Mouse (Mus musculus) retina, postnatal 7 days (tissue): Measurements from ENCODE around the gene Ccser2.
"Not testable (repeated sequence)": the region's sequence is repeated elsewhere in the genome, so short reads cannot be mapped to it uniquely, and the experiment has no call there.

Experiments used
- DNase-seq: peaks from one replicate; pipeline ENCODE4 v3.0.0-alpha.2; 2012; ENCODE audit warnings: low read depth, low spot score

The Ccser2 gene

DNA sequence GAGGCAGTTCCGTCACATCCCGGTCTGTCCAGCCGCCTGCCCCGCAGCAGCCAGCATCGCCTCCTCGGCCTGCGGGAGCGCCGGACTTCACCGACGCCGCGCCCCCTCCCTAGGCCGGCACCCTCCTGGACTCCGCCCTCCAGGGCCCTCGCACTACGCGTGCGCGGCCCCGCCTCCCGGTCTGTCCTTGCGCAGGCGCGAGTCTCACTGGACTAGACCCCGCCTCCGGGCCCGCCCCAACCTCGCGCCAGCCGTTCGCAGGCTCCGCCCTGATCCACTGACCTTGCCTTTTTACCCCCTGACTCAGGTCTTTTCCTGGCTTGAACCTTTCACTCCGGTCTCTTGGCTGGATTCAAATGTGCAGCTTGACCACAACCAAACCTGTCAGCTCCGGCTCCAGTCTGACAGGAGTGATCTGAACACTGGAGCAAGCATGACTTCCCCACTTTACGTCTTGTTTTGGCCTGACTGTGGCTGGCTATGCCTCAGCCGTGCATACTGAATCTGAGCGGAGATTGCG, at the start of gene Ccser2:
Ccser2 (minus strand) TSS at position 150 of the 520 bp plus-strand sequence.
- peak; percentile 95 for DNase-seq

DNA sequence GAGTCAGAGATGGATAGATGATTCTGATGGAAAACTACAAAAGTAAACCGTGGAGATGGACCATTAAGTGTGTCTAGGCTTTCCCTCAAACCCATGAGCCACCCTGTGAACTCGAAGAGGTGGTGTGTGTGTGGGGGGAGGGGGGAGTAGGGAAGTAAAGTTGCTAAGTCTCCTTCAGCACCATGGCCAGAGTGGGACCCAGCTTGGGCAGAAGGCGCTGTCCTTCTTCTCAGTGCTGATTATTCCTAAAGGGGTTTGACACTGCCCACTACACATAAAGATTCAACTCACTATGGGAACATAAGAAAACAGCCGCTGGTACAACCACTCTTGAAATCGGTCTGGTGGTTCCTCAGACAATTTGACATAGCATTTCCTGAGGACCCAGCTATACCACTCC, 47.3 kb upstream of the Ccser2 start:
- no peak for DNase-seq

DNA sequence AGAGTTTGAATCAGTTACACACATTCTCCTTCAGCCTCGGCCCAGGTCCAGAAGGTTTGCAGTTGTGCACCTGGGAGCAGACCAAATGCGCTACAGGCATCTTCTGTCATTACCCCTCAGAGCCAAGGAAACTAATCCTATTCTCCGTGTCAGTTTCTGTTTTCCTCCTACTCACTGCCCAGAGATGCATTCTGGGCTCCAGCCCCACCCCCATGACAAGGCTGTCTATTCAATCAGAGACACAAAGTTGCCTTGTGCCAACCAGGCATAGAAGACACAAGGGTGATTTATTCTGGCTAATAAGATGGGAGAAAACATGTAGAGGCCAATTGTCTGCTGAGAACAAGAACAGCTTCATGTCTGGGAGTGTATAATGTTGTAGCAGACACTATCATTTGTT, 45.1 kb upstream of the Ccser2 start:
- no peak for DNase-seq

DNA sequence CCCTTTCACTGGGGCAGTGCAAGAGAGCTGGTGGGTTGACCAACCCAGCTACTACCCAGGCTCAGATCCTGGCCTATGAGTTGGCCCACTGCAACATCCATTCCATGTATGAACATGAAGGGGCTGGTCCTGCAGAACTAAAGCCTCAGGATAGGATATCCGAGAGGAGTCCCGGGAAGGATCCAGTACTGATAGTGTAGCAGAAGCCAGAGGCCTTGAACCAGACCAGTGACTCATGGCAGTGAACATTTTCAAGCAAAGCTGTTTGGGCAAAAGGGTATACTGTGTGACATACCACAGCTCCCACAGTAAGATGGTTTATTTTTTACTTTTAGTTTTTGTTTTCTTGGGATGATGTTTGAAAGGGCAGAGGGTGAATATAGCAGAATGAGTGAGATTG, 41.1 kb upstream of the Ccser2 start:
- no peak for DNase-seq

DNA sequence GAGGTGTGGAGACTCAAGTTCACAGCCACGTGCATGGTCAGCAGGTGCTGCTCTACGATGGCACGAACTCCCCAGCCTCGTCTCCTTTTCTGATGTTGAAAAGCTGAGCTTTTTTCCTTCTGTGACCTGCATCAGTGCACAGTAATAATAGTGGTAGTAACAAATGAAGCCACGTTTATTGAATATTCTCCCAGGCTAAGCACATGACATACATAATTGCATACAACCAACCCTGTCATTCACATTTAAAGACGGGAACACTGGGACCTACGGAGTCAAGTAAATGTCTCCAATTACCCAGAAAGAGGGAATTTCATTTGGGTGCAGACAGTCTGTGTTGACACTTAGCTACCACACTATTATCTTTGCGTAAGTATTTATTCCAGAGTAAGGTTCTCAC, 37.9 kb upstream of the Ccser2 start:
- DNase-seq: no peak

DNA sequence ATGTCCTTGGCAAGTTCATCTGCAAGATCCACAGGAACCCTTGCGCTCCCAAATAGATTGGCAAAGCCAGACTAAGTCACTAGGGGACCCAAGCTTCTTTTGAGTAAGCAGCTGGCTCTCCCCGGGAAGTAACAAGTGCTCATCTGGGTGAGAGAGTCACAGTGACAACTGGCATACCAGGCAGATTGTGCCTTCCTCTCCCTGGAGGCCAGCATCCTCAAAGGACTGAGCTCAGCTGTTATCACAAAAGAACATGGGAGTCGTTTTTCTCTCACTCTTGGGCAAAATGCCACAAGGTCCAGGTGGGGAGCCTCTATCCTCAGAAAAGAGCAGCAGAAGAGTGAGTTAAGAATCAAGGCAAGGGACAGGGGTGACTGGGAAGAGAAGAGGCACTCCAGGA, 37.3 kb upstream of the Ccser2 start:
- no peak for DNase-seq

DNA sequence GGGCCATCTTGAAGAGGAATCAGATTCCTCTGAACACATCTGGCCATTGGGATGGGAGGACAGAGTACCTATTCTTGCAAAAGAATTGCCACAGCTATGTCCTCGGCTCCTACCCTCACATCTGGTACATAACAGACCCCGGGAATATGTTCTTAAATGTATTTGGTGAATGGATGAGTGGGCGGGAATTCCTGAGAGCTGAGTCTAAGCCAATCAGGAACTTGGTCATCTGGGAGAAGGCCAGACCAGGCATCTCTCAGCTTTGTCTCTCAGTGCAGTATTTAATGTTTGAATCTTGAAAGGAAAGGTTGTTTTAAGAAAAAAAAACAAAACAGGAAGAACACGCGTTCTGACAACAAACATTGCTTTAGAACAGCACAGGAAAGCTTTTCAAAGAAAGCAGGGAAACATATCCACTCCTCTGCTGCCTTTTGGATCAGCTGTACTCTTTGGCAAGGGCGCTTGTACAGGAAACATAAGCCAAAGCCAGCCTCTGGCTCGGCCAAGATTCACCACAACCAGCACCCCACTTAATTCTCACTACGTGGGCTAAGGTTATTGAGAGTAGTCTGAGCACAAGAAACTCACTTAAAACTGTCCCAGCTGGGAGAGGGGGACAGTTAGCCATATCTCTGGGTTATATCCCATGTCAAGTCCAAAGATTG, 35.0 kb upstream of the Ccser2 start:
- DNase-seq: no peak

DNA sequence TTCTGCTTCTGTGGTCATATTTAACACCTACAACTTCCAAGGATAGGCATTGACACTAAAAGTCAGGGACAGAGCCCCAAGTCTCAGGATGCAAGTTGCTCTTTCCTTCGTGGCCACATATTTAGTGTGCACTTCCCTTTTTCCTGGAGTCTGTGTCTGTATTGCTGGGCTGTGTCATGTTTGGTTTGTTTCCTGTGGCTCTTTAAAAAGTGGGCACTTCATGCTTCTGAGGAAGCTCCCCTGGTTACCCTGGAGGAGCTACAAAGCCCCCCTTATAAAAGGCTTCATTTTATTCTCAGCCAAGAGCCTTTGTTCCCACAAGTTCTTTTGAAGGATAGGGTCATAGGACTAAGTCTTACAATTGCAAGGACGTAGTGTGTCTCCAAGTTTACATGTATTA, 34.3 kb upstream of the Ccser2 start:
- DNase-seq: no peak

DNA sequence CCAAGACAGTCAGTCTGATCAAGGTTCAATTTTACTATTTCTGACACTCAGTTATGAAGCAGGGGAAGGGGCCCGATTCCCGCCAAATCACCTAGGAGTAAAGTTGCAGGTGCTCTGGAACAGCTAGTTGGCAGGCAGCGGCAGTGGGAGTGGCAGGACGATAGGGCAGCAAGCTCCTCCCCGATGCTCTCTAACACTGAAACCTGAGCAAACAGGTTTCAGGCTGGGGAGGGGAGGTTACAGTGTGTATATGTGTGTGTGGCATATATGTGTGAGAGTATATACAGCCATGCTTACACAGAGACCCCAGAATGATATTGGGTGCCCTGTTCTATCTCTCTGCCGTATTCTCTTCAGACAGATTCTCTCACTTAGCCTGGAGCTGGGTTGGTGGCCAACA, 32.2 kb upstream of the Ccser2 start:
- DNase-seq: not testable (repeated sequence)

DNA sequence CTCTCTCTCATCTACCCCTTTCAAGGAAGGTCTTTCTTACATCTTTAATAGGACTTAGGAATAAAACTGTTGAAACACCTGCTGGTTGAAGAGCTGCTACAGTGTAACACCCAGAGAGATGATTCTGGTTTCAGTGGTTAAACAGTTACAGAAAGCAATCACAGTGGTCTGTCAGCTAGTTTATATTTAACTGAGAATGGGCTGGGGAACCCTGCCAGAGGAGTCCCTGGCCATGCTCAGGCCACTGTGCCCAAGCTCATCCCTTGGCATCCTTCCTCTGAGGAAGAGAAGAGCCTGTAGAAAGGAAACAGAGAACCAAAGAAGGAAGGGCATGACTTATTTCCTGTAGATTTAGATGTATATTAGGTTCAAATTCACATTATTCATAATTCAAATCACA, 21.2 kb upstream of the Ccser2 start:
- no peak for DNase-seq

DNA sequence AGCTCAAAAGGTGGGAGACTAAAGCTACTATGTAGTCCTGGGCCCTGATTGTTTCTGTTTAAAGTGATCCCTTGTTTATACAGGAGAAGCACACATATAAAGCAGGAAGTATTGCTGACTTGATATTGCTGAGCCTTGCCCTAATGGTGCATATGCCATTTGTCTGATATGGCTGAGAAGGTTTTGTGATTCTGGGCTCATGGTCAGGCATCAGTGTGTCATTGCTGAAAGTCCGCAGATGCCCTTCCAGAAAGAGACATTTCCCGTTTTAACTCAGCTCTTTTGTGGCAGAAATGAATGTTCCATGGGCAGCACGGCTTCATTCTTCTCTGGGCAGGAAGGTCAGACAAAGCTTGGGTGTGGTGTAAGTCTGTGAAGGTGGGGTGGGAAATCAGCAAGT, 17.1 kb upstream of the Ccser2 start:
- no peak for DNase-seq

DNA sequence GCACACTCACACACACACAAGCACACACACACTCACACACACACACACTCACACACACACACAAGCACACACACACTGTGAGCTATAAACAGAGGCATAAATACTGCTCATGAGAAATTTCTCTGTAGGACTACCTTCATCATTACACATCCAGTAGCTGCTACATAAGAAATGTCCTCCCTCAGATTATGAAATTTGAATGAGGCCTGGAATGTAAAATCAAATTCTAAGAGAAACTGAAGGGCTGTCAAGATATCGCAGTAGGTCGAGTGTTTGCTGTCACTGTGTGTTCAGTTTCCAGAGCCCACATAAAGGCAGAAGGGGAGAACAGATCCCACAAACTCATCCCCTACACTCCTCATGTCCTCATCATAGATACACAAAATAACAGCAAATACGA, 6.4 kb upstream of the Ccser2 start:
- no peak for DNase-seq

DNA sequence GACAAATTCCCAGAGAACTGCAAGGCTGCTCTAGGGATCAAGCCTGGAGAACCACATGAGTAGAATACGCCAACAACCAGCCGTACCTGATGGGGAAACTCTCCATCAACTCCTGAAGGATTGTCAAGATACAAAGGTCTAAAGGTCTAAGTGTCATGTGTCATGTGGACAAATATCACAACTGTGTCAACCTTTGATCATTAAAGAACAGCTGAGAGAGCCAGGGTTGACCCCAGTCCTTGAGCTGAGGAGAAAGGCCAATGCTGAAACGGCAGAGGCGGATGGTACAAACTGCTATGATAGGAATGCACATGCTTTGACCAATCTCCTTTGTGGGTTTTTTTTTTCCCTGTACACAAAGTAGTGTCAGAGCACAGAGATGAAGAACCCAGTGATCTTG, 2.6 kb upstream of the Ccser2 start:
- DNase-seq: no peak

DNA sequence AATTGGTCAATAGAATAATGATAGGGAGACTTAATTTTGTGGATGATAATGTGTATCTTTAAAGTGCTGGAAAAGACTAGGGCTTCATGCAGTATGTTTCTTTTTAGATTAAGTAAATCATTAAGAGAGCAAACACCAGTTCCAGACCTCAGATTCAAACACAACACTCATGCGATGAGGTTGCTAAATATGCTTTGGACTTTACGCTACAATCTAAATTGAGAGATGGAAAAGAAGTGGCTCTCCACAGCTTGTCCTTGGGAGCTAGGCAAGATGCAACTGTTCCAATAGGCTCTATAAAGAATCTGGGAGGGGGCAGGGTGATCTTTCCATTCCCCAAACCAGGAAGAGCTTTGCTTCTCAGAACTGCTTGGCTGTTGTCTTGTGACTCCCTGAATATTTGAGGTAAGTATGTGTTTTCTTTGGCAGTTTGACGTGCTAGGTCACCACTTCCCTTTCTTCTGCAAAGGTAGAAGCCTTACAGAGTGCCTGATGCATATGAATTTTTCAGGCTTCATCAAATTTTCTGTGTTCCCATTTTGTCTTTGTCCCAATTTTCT, 1.4 kb upstream of the Ccser2 start:
- DNase-seq: no peak

DNA sequence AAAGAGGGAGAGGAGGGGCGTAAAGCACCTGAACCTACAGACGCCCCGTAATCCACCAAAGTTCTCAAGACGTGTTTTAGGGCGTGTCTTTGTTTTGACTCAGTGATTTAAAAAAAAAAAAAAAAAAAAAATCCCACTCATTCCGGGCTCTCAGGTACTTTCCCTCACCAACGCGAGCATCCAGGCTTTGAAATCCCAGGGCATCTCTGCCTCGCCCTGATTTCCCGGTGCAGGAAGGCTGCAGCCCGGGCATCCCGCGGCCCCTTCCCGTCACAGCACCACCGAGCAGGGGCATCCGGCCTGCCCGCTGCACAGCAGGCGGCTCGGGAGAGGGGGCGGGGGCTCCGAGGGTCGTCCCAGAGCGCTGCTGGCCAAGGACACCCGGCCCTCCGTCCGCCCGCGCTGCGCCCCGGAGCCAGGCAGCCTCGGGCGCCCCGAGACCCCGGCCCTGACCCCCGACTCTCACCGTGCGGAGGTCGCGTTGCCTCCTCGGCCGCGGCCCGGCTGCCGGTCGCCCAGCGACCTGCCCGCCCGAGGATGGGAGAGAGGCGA, 425 bp downstream of the Ccser2 start:
- no peak for DNase-seq

DNA sequence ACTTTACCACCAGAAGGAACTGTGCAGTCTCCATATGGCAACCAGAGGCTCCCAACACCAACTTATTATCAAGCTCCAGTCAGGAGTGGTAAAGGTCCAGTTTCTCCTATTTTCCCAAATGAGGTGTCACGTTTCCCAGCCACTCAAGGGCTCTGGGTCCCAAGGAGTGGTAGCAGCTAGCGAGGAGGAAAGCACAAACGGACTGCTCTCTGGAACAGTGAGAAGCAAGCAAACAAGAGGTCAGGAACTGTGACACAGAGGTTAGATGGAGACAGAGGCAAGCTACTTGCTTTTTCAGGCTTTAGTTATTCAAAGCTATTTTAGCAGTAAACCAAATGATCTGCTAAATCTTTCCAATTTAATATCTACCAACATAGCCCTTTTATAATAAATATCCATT, 3.2 kb downstream of the Ccser2 start:
- DNase-seq: no peak

DNA sequence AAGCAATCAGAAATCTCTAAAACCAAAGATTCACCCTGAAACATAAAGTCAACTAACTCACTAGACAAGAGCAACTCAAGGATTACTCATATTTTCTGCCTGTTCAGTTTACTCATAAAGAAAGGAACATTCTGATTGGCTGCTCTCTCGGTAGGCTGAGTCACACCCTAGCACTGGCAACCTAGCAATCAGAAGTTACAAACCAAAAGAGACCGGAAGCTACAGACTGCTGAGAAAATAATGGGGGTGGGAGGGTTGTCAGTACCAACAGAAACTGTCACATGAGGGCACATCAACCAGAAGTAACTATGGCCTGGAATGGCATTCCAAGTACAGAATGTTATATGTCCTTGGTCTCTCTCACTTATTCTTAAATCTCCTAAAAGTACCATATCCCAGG, 6.1 kb downstream of the Ccser2 start:
- no peak for DNase-seq

DNA sequence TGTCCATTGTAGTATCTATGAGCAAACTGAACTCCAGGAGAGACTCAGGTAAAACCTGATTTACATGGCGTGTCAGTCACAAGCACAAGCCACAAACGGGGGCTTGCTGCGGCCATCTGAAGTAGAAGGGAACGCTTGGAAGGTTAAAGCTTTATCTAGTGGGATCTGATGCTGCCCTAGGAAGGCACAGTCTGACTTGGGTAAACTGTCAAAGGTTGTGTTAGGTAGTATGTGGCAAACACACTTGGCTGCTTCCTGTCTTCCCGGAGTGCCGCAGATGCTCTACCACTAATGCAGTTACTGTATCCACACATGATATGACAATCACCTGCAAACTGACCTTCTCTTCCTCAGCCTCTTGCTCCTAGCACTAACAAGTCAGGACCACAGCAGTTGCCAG, 10.9 kb downstream of the Ccser2 start:
- no peak for DNase-seq

DNA sequence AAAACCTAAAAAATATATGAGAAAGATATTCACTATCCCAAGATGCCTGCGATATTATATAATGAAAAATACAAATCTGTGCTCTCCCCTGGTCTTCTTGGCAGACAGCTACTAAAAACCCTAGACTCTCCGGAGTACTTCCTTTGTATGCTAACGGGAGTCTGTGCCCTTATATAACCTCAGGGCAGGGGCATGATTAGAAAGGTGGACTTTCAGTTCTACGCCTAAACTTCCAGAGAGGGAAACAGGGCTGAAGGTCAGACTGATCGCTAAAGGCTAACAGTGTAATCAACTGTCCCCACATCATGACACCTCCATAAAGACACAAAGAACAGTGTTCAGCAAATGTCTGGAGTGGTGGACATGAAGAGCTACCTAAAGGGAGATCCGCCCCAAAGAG, 11.3 kb downstream of the Ccser2 start:
- no peak for DNase-seq

DNA sequence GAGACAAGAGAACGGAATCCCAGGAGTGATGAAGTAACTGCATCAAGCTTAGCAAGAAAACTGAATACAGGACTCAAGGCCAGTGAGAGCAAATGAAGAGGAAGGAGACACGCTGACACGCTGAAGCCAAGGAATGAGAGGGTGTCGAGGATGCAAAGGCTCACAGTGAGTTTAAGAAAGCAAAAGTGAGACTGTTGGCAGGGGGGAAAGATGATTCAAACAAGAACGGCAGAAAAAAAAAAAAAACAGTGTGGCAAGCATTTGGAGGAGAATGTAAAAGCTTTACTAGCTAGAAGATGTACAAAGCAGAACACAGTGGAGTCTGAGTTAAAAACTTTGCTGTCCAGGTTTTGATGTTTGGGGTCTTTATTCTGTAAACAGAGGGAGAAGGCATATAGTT, 11.9 kb downstream of the Ccser2 start:
- no peak for DNase-seq

DNA sequence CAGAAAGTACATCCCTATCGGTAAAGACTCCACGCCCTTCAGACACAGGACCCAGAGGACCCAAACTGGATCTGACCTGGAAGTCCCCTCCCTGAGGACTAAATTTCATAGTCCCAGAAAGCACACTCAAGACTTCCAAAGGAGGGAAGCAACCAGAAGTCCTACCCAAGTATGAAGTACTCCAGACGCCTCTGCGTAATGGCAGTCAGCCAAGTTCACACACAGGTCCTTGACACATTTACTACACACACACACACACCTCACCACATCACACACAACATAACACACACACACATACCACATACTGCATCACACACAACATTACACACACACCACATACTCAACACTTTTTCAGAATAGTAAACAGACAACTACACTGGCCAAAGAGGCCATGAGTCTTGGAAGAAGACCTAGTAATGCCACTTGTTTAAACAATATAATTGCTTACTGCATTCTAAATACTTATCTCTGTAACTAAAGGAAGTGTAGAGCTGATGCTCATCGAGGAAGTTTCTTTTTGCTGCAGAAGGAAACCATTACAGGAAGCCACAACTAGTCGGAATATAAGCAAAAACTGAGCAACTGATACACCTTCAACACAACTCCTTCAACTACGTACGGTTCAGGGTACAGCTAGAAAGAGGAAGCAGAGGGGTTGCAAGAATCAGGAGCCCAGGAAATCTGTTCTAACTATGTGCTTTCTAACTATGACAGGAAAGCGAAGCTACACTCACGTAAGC, 15.7 kb downstream of the Ccser2 start:
- no peak for DNase-seq

DNA sequence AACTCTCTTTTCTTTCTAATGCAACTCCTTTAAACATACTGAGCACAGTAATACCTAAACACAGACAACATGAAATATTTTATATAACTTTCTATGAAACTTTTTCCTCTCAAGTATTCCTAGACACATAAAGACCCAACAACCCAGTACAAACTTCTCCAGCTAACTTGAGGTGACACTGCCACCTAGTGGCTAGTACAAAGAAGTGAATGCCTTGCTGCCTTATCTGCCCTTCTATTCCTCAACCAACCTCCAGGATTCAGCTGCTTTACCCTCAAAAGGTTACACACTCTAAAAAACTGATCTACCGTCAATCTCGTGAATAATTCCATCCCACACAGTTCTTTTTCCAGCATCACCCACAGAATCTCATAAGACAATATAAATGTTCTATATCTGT, 16.4 kb downstream of the Ccser2 start:
- DNase-seq: peak; percentile 41

DNA sequence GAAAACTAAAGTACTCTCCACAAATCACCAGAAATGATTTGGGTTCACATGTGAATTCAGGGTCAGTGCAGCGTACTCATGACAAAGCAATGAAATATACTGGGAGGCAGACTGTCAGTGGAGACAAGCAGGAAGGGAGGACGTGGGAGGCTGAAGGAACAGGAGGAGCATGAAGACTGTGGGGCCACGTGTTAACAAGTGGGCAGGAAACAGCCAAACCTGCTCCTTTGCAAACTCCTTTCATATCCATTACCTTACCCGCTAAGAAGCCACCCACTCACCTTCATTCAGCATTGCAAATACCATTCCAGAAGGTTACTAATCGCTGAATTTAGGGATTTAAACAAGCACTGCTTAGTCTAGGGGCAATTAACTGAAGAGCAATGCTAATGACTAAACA, 25.9 kb downstream of the Ccser2 start:
- no peak for DNase-seq
